Mouse (Mus musculus) kidney, adult 2 months (tissue): Measurements from ENCODE around the gene Cpsf4l. TPM values are rescaled to one million over a fixed set of nuclear protein-coding genes. Genes with fewer than 3 reads are reported as not detected.
A peak's percentile ranks its signal among the peaks of the same experiment; 100 is the strongest.

Experiments used
- DNase-seq: peaks from one replicate; pipeline ENCODE4 v3.0.0; 2021
- H3K27ac ChIP-seq: fragments of 200-500 bp; 2 replicates; pipeline ENCODE4 v1.5.1; 2012; ENCODE audit warnings: low read depth, low read length, control low read depth, inconsistent platforms; ENCODE audit not compliant: insufficient read depth
- H3K27me3 ChIP-seq: fragments of 200-500 bp; replicated peaks from 2 replicates; pipeline ENCODE4 v1.6.1; 2012; ENCODE audit warnings: mild to moderate bottlenecking, moderate library complexity, low read length, inconsistent platforms; ENCODE audit not compliant: control insufficient read depth, insufficient read depth
- H3K36me3 ChIP-seq: fragments of 200-500 bp; 2 replicates; pipeline ENCODE4 v1.6.1; 2012; ENCODE audit warnings: mild to moderate bottlenecking, moderate library complexity, low read length, inconsistent platforms; ENCODE audit not compliant: control insufficient read depth, insufficient read depth
- H3K4me1 ChIP-seq: fragments of 200-500 bp; 2 replicates; pipeline ENCODE4 v1.6.1; 2011; ENCODE audit warnings: low read length; ENCODE audit not compliant: control insufficient read depth, insufficient read depth
- H3K4me3 ChIP-seq: fragments of 200-500 bp; 2 replicates; pipeline ENCODE4 v1.5.1; 2011; ENCODE audit warnings: mild to moderate bottlenecking, low read depth, low read length, control low read depth; ENCODE audit not compliant: insufficient read depth
- CTCF ChIP-seq: fragments of 200-500 bp; conservative IDR thresholded peaks from 2 replicates; pipeline ENCODE4 v1.5.1; 2011; ENCODE audit warnings: low read depth, mild to moderate bottlenecking, control low read depth, low read length, moderate library complexity, mixed read lengths; ENCODE audit not compliant: insufficient read depth, insufficient read length
- POLR2A ChIP-seq: fragments of 200-500 bp; IDR thresholded peaks from one replicate; pipeline ENCODE4 v1.6.1; 2011; ENCODE audit warnings: low read depth, low read length, control low read depth
- WGBS: fragments of 180-500 bp; shearing (Covaris S2); methylation state at CpG from one replicate; pipeline ENCODE4 v1.1.7; 2018; 5-methylcytosine and 5-hydroxymethylcytosine counted together
- polyA plus RNA-seq: library from polyadenylated mRNA; depleted of rRNA; stranded (reverse); fragments of >200 nt; gene quantifications from 2 replicates; pipeline ENCODE4 v1.2.3, GENCODE M21; 2012

Cpsf4l gene
- polyA plus RNA-seq, 1 experiment = 9.0 TPM

- Histone ChIP-seq H3K4me1 (0 out of 2 replicates have a peak, but pooled peaks cover 4% of the 10 kb centered on the region), H3K4me3 (no peak overlapping the region), H3K27me3 (no peaks in the 10 kb centered on the region), H3K27ac (no peak overlapping the region), H3K36me3 (no peaks in the 10 kb centered on the region)
- no peak for DNase-seq
- WGBS = 95% methylated on average over 1 of the region's 1 CpGs
- no peak for TF ChIP-seq POLR2A
- no peak for TF ChIP-seq CTCF
Observed at GRCm38 (mm10) chr11:113711061-113711460, 1.2 kb upstream of the Cpsf4l start.

DNA sequence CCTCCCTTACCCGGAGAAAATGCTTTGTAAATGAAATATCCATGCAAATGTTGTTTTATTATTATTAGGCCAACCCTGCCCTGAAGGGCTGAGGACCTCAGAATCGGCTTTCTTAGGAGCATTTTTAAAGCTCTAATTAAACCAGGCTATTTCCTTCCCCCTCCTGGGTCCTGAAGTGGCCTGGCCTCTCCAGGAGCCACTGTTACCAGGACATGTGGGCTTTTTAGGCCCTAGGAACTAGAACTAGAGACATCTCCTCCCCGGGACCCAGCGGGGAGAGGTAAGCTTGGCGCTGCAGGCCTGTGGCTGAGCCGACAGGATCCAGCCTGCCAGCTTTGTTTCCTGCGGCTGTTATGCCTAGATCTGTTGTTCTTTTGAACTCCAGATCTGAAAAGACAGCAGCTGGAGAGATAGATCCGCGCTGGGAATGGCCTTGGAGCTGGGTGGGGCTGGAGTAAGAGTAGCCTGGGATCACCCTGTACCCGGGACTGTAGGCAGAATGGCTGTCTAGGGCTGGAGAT, 500 bp upstream of the Cpsf4l start:
- TF ChIP-seq CTCF (no peak), POLR2A (no peak)
- Histone ChIP-seq H3K36me3 (no peaks in the 10 kb centered on the region), H3K4me3 (no peak overlapping the region), H3K27me3 (no peaks in the 10 kb centered on the region), H3K27ac (peak overlapping the region; percentile 66), H3K4me1 (0 out of 2 replicates have a peak, but pooled peaks cover 4% of the 10 kb centered on the region)
- 21% methylated on average over 10 of the region's 10 CpGs for WGBS
- DNase-seq = peak; percentile 41

DNA sequence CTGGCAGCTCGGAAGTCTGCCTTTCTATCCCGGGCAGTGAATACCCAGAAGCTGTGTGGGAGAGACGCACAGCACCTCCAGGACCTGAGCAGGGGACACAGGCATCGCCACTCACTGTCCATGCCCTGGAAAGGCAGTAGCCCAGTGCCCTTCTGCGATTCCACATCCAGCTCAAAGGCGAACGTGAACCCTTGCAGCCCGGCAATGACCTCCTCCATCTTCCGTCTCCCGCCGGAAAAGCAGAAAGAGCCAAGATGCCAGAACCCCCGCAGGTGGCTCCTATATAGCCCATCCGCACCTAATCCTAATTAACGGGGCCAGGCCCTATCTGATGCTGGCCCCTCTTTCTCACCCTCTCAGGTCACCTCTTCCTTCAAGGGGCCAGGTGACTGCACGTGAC, 545 bp downstream of the Cpsf4l start:
- no peaks in the 10 kb centered on the region for H3K36me3 ChIP-seq
- DNase-seq = no peak
- 0 out of 2 replicates have a peak, but pooled peaks cover 4% of the 10 kb centered on the region for H3K4me1 ChIP-seq
- no peak overlapping the region for H3K27ac ChIP-seq
- H3K4me3 ChIP-seq = no peak overlapping the region
- TF ChIP-seq POLR2A (no peak), CTCF (no peak)
- no peaks in the 10 kb centered on the region for H3K27me3 ChIP-seq
- WGBS = 71% methylated on average over 15 of the region's 15 CpGs

GRCm38 (mm10) chr11:113708629-113709213, 1.1 kb downstream of the Cpsf4l start:
- H3K4me3 ChIP-seq = no peak overlapping the region
- no peaks in the 10 kb centered on the region for H3K27me3 ChIP-seq
- no peak for DNase-seq
- TF ChIP-seq POLR2A = no peak
- no peak for TF ChIP-seq CTCF
- H3K27ac ChIP-seq = no peak overlapping the region
- H3K4me1 ChIP-seq = 0 out of 2 replicates have a peak, but pooled peaks cover 4% of the 10 kb centered on the region
- WGBS = 80% methylated on average over 19 of the region's 19 CpGs
- no peaks in the 10 kb centered on the region for H3K36me3 ChIP-seq

- H3K36me3 ChIP-seq = no peaks in the 10 kb centered on the region
- 0 out of 2 replicates have a peak, but pooled peaks cover 4% of the 10 kb centered on the region for H3K4me1 ChIP-seq
- DNase-seq = no peak
- no peak for TF ChIP-seq CTCF
- TF ChIP-seq POLR2A = no peak
- no peaks in the 10 kb centered on the region for H3K27me3 ChIP-seq
- H3K4me3 ChIP-seq = no peak overlapping the region
- WGBS = 80% methylated on average over 15 of the region's 15 CpGs
- no peak overlapping the region for H3K27ac ChIP-seq
Observed at GRCm38 (mm10) chr11:113705966-113706652, 3.7 kb downstream of the Cpsf4l start.

GRCm38 (mm10) chr11:113703758-113704157, 6.1 kb downstream of the Cpsf4l start:
- H3K27ac ChIP-seq = no peak overlapping the region
- no peaks in the 10 kb centered on the region for H3K27me3 ChIP-seq
- DNase-seq = peak; percentile 80
- WGBS = 31% methylated on average over 5 of the region's 5 CpGs
- H3K4me3 ChIP-seq = no peak overlapping the region
- no peak for TF ChIP-seq POLR2A
- TF ChIP-seq CTCF = peak; percentile 100; the same call in 1 of the 2 replicates
- no peaks in the 10 kb centered on the region for H3K4me1 ChIP-seq
- H3K36me3 ChIP-seq = no peaks in the 10 kb centered on the region

DNA sequence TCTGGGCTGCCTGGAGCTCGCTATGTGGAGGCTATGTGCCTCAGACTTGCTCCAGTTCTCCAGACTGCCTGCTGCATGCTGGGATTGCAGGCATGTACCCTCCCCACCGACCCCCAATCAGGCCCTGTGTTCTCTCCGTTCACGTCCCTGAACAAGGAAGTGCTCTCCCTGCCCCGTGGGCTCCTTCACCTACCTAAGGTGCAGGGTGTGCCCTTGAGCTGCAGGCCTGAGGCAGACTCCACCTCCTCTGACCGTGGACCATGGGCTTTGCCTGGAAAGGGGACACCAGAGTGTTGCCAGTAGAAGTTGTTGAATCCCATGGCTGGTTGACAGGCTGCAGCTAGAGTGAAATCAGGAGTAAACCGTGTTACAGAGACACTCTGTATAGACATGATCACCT, 10.2 kb downstream of the Cpsf4l start:
- 73% methylated on average over 7 of the region's 7 CpGs for WGBS
- no peaks in the 10 kb centered on the region for H3K36me3 ChIP-seq
- H3K27ac ChIP-seq = no peak overlapping the region
- no peak overlapping the region for H3K4me3 ChIP-seq
- no peaks in the 10 kb centered on the region for H3K4me1 ChIP-seq
- DNase-seq = no peak
- no peaks in the 10 kb centered on the region for H3K27me3 ChIP-seq
- TF ChIP-seq CTCF = no peak
- TF ChIP-seq POLR2A = no peak
